19 mouse cellular contexts compared by ENCODE assay signal in genomic region chr11:76135641-76136437, GRCm38 (mm10). TPM values are rescaled to one million over a fixed set of nuclear protein-coding genes. Genes with fewer than 3 reads are reported as not detected.
DNase-seq lines count a peak whose midpoint lies in the region; TF ChIP-seq lines count a peak whose summit lies in the region.
"Had no signal": no experiment of that assay in that cellular context is flagged by ENCODE, and none has a peak within 500 bp of the region (broad histone marks: within the 10 kb centered on the region; RNA-seq: fewer than 3 reads in every experiment).

No protein-coding gene starts in this region.

- no peak for TF ChIP-seq CTCF in C2C12 (IDR thresholded peaks at IDR 0.05; ENCODE audit: control insufficient read depth, insufficient read depth, insufficient read length)
- no peak for TF ChIP-seq CTCF in embryonic fibroblast, embryonic 13.5 days (IDR thresholded peaks at IDR 0.05; ENCODE audit: borderline replicate concordance, insufficient read depth, low read length)
- TF ChIP-seq CTCF in cerebellum, adult 2 months (IDR thresholded peaks at IDR 0.05; ENCODE audit: borderline replicate concordance, insufficient read depth, low read depth, low read length): no peak

- H3K79me2 ChIP-seq in C2C12 (ENCODE audit: control insufficient read depth, insufficient read depth): no peaks in the 10 kb centered on the region

- H3K79me3 ChIP-seq in C2C12 (ENCODE audit: low read depth): no peaks in the 10 kb centered on the region

- H3K9me3 ChIP-seq in heart, embryonic 10.5 days: no peaks in the 10 kb centered on the region
- H3K9me3 ChIP-seq: forebrain, embryonic 15.5 days; limb, embryonic 15.5 days had no signal

- H3ac ChIP-seq in C2C12 (ENCODE audit: control insufficient read depth, insufficient read length, low read depth): no peak overlapping the region

- H3K27ac ChIP-seq in heart, embryonic 10.5 days: no peak overlapping the region
- peak overlapping the region; percentile 95 for H3K27ac ChIP-seq in embryonic fibroblast, embryonic 13.5 days (ENCODE audit: insufficient read depth, low read length)
- H3K27ac ChIP-seq in cerebellum, adult 2 months (ENCODE audit: insufficient read depth, low read length): no peak overlapping the region
- H3K27ac ChIP-seq: forebrain, embryonic 15.5 days; kidney, postnatal 0 days; limb, embryonic 15.5 days had no signal

- TF ChIP-seq POLR2A in embryonic fibroblast, embryonic 13.5 days (IDR thresholded peaks at IDR 0.05; ENCODE audit: low read depth, low read length): no peak
- no peak for TF ChIP-seq POLR2A in cerebellum, adult 2 months (IDR thresholded peaks at IDR 0.05; ENCODE audit: borderline replicate concordance, insufficient read depth, low read length)

- no peaks in the 10 kb centered on the region for H3K4me1 ChIP-seq in heart, embryonic 10.5 days
- H3K4me1 ChIP-seq in embryonic fibroblast, embryonic 13.5 days (ENCODE audit: control insufficient read depth, insufficient read depth, low read length): peaks cover 8% of the 10 kb centered on the region
- H3K4me1 ChIP-seq in cerebellum, adult 2 months (ENCODE audit: control insufficient read depth, insufficient read depth, low read length): no peaks in the 10 kb centered on the region
- H3K4me1 ChIP-seq: forebrain, embryonic 15.5 days; limb, embryonic 15.5 days had no signal

- peak; percentile 40 for DNase-seq in heart, adult 11 months
- DNase-seq in heart, embryonic 10.5 days (ENCODE audit: low spot score): no peak
- peak; percentile 74 for DNase-seq in adrenal gland, adult 2 months
- no peak for DNase-seq in cerebellum, adult 2 months
- no peak for DNase-seq in T-cell, adult 2 months (ENCODE audit: low spot score)
- no peak for DNase-seq in frontal cortex, postnatal 36 days (ENCODE audit: low spot score in 2 of 2)
- DNase-seq: B cell, adult 2 months; cerebellum, adult 9-10 months; heart, postnatal 10 days; kidney, adult 18-20 months; layer of hippocampus, postnatal 36 days; lung, postnatal 10 days; thymus, postnatal 4 days had no signal

- H3K27me3 ChIP-seq in heart, embryonic 10.5 days (ENCODE audit: insufficient read depth, poor library complexity, severe bottlenecking): no peaks in the 10 kb centered on the region
- H3K27me3 ChIP-seq in C2C12 (ENCODE audit: control insufficient read depth, insufficient read depth, insufficient read length): no peaks in the 10 kb centered on the region
- no peaks in the 10 kb centered on the region for H3K27me3 ChIP-seq in cerebellum, adult 2 months (ENCODE audit: control insufficient read depth, insufficient read depth, low read length)
- H3K27me3 ChIP-seq: forebrain, embryonic 15.5 days; limb, embryonic 15.5 days had no signal

- H3K4me3 ChIP-seq in heart, embryonic 10.5 days: no peak overlapping the region
- H3K4me3 ChIP-seq in C2C12 (ENCODE audit: insufficient read depth, poor library complexity, severe bottlenecking): no peak overlapping the region
- no peak overlapping the region for H3K4me3 ChIP-seq in embryonic fibroblast, embryonic 13.5 days (ENCODE audit: insufficient read depth, low read length)
- no peak overlapping the region for H3K4me3 ChIP-seq in cerebellum, adult 2 months (replicated peaks; ENCODE audit: insufficient read depth, low read depth, low read length)
- H3K4me3 ChIP-seq: erythroblast, embryonic 14.5 days; forebrain, embryonic 15.5 days; limb, embryonic 15.5 days had no signal

- H3K36me3 ChIP-seq in heart, embryonic 10.5 days: peaks cover 42% of the 10 kb centered on the region
- peaks cover 17% of the 10 kb centered on the region for H3K36me3 ChIP-seq in C2C12 (ENCODE audit: control insufficient read depth, insufficient read depth)

- WGBS in heart, embryonic 10.5 days: 80% methylated on average over 7 of the region's 7 CpGs
- whole genome bisulfite sequencing in cerebellum, adult 2 months: 58% methylated on average over 7 of the region's 7 CpGs

TF ChIP-seq in C2C12, 6 proteins besides CTCF, POLR2A, EP300 and RAD21:
- TF ChIP-seq USF1 (IDR thresholded peaks at IDR 0.05; ENCODE audit: low read depth) (peak; percentile 27), CEBPB (IDR thresholded peaks at IDR 0.05; ENCODE audit: low read depth) (no peak), MAX (IDR thresholded peaks at IDR 0.05) (peak; percentile 39), FOSL1 (IDR thresholded peaks at IDR 0.05; ENCODE audit: insufficient read depth, low read length, poor library complexity, severe bottlenecking) (peak; percentile 73), MYOD1 (IDR thresholded peaks at IDR 0.05; ENCODE audit: control insufficient read depth, insufficient read length, low read depth) (peak; percentile 92), MYOG (IDR thresholded peaks at IDR 0.05; ENCODE audit: control insufficient read depth, extremely low read depth, insufficient read length) (no peak)

RNA-seq across cellular contexts. Expression of gene Vps53, which starts 43.6 kb away (rescaled TPM):
- polyA plus RNA-seq in heart, embryonic 10.5 days (2016; fragmentation: Nextera tagmentation; extraction: Ambion mirVana): 35.1 and 37.7 TPM in 2 replicates
- 29.2 TPM for polyA plus RNA-seq in C2C12 (2012; fragmentation: generic; extraction: Trizol)
- total RNA-seq in adrenal gland, adult 2 months (2021): 10 to 100 TPM; 51.6 to 61.2 TPM
- polyA plus RNA-seq in adrenal gland, adult 2 months (2012; rRNA removed): 12.9 and 20.2 TPM in 2 replicates
- polyA plus RNA-seq in embryonic fibroblast, embryonic 13.5 days (2011; ENCODE audit: insufficient read length, low read depth, missing spikeins): 40.1 and 40.9 TPM in 2 replicates
- polyA plus RNA-seq in cerebellum, adult 2 months (2012; rRNA removed): 64.3 and 70.8 TPM in 2 replicates

RNA-seq across cellular contexts. Expression of gene Fam57a, which starts 43.6 kb away (rescaled TPM):
- polyA plus RNA-seq in heart, embryonic 10.5 days (2016; fragmentation: Nextera tagmentation; extraction: Ambion mirVana): 32.7 and 35.9 TPM in 2 replicates
- polyA plus RNA-seq in C2C12 (2012; fragmentation: generic; extraction: Trizol): 21.4 TPM
- total RNA-seq in adrenal gland, adult 2 months (2021): 1 to 10 TPM; 5.6 to 5.8 TPM
- polyA plus RNA-seq in adrenal gland, adult 2 months (2012; rRNA removed): 7.3 and 9.8 TPM in 2 replicates
- 17.5 and 20.8 TPM in 2 replicates for polyA plus RNA-seq in embryonic fibroblast, embryonic 13.5 days (2011; ENCODE audit: insufficient read length, low read depth, missing spikeins)
- polyA plus RNA-seq in cerebellum, adult 2 months (2012; rRNA removed): 25.7 and 29.2 TPM in 2 replicates
- polyA plus RNA-seq: erythroblast, embryonic 14.5 days had no signal

Comparison
In these comparisons a context has a peak if more than half of its experiments do, and no peak if none do; other contexts are left out.
1. DNase-seq: peak in heart, adult 11 months (single experiment) and adrenal gland, adult 2 months (single experiment); none in heart, embryonic 10.5 days (single experiment), cerebellum, adult 2 months (0 of 2), T-cell, adult 2 months (single experiment) and frontal cortex, postnatal 36 days (0 of 2).